Mouse (Mus musculus): Measurements from ENCODE around the gene Ascc3. TPM values are rescaled to one million over a fixed set of nuclear protein-coding genes. Genes with fewer than 3 reads are reported as not detected.

Ascc3 gene
- total RNA-seq, 2 experiments from 2014 or later = 36.0 to 39.3 TPM

DNA sequence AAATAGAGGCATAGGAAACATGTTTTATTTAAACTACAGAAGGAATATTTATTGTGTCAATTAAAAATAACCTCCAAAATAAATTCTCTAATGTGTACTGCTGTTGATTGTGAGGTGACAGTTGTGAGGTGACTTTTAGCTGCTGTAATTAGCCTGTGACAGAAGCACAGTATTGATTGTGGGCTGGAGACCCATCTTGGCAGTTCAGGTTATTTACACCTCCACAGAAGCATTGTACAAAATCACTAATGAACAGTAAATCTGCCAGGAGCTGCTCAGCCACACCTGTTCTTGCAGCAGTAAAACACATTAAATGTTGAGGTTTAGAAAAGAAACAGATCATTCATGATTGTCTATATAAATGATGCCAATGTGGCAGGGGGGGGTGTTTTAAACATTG is 141.0 kb downstream of the Ascc3 start:
- no peak for DNase-seq
- intact Hi-C loops (cut with DNase I) = no loop called here

DNA sequence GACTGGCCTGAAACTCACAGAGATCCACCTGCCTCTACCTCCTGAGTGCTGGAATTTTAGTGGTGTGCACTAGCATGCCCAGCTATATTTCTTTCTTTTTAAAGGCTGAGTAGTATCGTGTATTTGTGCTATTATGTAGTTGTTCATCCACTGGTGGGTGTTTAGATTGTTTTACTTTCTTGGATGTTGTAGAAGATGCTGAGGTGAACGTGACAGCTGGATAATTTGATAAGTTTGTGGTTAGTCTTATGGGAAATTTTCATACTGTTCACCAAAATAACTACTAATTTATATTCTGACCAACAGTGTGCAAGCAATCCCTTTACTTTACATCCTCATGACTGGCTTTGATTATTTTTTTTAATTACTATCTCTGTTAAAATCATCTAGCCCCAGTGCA is 169.6 kb downstream of the Ascc3 start:
- intact Hi-C loops (cut with DNase I) = no loop called here
- DNase-seq = no peak

DNA sequence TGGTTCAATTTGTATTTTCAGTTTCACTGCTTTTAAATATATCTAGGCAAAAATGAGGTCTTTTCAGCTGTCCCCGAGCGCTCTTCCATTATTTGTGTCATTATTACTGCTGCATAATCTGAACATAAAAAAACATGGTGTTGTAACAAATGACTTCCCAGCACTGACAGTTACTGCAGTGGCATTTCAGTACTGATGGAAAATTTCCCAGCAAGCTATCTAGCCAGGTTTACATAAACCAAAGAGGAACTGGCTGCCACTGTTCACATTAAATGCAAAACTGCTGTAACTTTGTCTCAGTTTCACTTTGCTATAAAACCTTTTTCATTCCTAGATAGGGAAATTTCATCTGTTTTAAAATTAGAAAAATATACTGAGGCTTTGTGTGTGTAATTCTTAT is 170.5 kb downstream of the Ascc3 start:
- intact Hi-C loops (cut with DNase I) = no loop called here
- no peak for DNase-seq

DNA sequence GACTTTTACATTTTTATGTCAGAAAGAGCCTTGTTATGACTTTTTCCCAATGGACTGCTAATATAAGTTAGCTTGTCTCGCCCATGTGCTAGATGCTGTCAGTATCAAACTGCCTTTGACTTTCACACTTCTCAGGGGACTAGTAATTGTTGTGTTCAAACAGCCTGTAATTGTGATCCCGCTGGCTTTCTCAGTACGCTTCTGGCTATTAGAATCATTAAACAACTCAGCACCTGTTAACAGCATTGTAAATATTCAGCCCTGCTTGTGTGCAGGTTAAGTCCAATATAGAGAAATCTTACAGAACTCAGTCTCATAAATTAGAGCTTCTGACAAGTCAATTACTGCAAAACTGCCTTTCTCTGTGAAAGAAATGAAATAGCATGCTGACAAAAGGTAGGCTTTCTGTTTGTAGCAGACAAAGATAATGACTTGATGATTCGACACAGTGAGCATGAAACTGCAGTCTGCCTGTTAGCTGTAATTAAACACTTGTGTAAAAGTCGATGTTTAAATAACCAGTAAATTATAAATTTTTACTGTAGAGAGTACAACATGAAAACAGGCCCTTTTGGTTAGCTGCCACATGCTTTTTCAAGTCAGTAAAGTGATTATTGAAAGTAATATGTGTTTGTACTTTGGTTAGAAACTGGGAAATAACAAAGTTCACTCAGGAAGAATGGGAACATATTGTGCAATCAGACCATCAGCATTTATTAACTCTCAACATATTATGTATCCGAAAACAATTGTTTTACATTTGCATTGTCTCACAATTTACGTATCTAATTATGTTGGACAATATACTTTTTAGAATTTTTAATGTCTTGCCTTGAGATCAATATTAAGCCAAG is 171.2 kb downstream of the Ascc3 start:
- intact Hi-C loops (cut with DNase I) = no loop called here
- DNase-seq = no peak

GRCm38 (mm10) chr10:50772811-50773210 is 180.3 kb downstream of the Ascc3 start:
- intact Hi-C loops (cut with DNase I) = no loop called here
- DNase-seq = no peak

GRCm38 (mm10) chr10:50773846-50774245 is 181.4 kb downstream of the Ascc3 start:
- DNase-seq = no peak
- intact Hi-C loops (cut with DNase I) = no loop called here

- peak; percentile 70 for DNase-seq
- intact Hi-C loops (cut with DNase I) = no loop called here
Measured at GRCm38 (mm10) chr10:50792840-50793239, 200.4 kb downstream of the Ascc3 start.

DNA sequence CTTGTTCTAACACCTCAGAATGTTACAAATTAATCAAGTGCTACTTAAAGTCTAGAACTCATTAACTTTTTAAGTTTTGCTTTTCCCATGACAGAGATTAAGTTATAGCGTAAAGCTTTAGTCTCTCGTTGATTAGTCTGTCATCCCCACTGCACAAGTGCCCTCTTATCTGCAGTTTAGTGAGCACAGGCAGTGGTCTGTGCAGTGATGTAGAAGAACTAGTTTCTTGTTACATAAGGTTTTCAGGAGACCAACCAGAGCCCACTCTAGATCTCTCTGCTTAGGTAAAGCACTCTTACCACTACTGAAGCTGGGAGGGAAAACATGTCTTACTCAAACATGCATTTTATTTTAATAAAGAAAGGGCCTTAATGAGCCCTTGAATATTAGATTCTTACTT is 209.1 kb downstream of the Ascc3 start:
- intact Hi-C loops (cut with DNase I) = no loop called here
- no peak for DNase-seq

- intact Hi-C loops (cut with DNase I) = no loop called here
- no peak for DNase-seq
Measured at GRCm38 (mm10) chr10:50802380-50802779, 209.9 kb downstream of the Ascc3 start.

- DNase-seq = no peak
- intact Hi-C loops (cut with DNase I) = no loop called here
Measured at GRCm38 (mm10) chr10:50806166-50806565, 213.7 kb downstream of the Ascc3 start.

GRCm38 (mm10) chr10:50822363-50822762 is 229.9 kb downstream of the Ascc3 start:
- DNase-seq = no peak
- intact Hi-C loops (cut with DNase I) = no loop called here

DNA sequence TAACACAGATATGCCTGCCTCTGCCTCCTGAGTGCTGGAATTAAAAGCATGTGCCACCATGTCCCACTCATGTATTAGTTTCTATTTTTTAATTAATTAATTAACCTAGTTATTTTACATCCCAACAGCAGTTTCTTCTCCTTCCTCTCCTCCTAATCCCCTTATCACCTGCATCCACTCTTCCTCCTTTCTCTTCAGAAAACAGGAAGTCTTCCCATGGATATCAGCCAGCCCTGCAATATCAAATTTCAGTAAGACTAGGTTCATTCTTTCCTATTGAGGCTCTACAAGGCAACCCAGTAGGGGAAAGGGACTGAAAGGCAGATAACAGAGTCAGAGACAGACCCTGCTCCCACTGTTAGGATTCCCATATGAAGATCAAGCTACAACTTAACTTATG is 234.4 kb downstream of the Ascc3 start:
- intact Hi-C loops (cut with DNase I) = no loop called here
- DNase-seq = no peak

- no peak for DNase-seq
- intact Hi-C loops (cut with DNase I) = no loop called here
Measured at GRCm38 (mm10) chr10:50834533-50834932, 242.1 kb downstream of the Ascc3 start.

DNA sequence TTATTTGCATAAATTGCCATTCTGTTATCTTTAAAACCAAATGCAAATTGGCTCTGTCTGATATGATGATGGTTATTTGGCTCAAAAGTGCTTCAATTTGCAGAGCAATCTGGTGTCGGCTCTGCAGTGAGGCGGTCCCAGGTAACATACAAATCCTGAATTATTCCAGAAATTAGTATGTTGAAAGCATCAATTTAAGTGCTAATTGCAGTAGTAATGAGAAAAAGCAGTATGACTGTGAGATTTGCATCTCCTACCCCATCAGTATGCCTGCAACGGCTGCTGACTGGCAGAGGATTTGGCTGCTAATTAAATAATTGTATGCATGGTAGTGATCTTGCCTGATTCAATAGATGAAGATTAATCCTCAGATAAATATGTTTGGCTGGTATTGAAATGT is 250.9 kb downstream of the Ascc3 start:
- DNase-seq = no peak
- intact Hi-C loops (cut with DNase I) = no loop called here

DNA sequence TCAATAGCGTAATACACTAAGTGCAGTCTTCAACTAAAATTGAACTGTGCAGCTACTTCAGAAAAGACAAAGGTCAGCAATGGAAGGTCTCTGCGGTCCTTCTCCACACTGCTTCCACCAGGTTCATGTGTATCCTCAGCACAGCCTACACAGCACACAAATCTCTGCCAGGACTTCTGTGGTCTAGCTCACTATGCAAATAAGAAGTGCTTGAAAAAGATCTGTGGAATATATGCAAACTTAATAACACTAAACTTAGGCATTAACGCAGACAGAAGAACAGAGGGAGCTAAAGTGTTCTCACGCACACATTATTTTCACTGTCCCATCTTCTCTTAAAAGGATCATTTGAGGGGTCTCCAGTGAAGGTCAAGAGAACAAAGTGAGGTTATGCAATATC is 275.7 kb downstream of the Ascc3 start:
- intact Hi-C loops (cut with DNase I) = no loop called here
- no peak for DNase-seq

GRCm38 (mm10) chr10:50876952-50877351 is 284.5 kb downstream of the Ascc3 start:
- DNase-seq = no peak
- intact Hi-C loops (cut with DNase I) = no loop called here

DNA sequence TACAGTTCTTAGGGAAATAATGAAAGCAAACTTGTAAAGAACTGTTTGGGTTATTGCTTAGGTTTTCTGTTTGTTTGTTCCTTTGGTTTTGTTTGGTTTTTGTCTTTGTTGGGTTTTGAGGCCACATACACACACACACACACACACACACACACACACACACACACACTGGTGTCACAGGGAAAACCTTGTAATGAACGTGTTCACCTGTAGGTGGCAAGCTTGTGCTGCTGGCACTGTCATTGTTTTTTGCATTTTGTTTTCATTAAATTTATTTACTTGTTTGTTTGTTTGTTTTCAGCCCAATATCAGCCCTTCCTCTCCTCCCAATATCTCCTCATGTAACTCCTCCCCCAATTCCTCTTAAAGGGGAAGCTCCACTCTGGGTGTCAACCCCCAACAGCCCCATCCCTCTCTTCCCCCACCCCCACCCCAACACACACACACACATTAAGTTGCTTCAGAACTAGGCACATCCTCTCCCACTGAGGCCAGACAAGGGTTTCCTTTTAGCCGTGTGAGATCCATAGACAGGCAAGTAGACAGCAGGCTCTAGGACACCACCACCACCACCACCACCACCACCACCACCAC is 289.1 kb downstream of the Ascc3 start:
- intact Hi-C loops (cut with DNase I) = no loop called here
- no peak for DNase-seq

DNA sequence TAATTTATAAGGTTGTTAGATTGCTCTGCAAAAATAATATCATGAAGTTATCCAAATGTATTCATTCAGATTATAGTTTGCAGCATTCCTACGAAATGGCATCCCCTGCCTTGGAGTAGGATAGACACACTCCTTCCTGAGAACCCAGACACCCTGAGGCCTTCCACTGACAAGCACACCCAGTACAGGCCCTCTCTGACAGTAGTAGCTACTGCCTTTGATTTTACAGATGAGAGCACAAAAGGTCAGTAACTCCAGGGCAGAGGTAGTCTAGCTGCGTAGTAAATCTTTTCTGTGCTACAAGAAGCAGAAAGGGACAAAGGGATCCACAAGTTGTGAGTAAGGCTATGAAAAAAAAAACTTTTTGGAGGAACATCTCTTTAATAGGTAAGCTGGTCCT is 289.9 kb downstream of the Ascc3 start:
- intact Hi-C loops (cut with DNase I) = no loop called here
- DNase-seq = no peak

GRCm38 (mm10) chr10:50886305-50886704 is 293.8 kb downstream of the Ascc3 start:
- intact Hi-C loops (cut with DNase I) = no loop called here

GRCm38 (mm10) chr10:50890621-50891020 is 298.2 kb downstream of the Ascc3 start:
- intact Hi-C loops (cut with DNase I) = no loop called here
- no peak for DNase-seq

More at GRCm38 (mm10) chr10:50886305-50886704, 293.8 kb downstream of the Ascc3 start:
- DNase-seq = no peak

DNA sequence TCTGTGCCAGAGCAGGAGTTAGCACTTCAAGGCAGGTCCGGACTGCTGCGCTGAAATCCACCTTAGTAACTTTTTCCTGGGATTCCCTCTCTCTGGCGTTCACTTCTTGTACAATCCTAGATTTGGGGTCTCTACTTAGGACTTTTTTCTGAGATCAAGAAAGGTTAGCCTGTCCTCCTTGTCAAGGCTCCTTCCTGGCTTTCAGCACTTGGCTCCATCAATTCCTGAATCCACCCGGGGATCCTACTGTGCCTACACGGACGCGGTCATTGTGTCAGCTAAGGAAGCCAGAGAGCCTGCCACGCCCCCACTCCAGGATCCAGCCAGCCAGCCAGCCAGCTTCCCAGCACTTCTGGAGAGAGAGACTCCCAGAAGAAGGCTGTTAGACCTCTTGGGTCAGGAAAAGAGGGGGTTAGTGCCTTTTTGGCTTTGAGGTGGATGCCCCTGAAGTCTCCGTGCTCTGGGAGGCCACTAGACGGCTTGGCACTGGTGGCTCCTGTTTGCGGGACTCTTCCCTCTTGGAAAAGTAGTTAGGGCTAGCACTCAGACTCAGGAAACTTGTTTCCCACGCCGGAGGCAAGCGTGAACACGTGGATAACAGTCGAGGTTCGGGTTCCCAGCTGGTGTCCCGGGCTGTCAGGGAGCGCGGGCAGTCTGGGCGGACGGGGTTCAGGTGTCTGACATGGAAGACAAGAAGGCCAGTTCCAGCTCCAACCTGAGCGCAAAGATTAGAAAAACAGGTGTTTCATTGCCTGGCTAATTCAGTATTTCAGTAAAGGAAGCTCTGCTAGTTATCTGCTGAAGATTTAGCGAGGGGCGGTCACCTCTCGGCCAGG is 299.6 kb downstream of the Ascc3 start:
- no peak for DNase-seq
- intact Hi-C loops (cut with DNase I) = no loop called here

Data from left cerebral cortex, postnatal 4 days (tissue).